Mouse (Mus musculus): Measurements from ENCODE around the gene Dut. TPM values are rescaled to one million over a fixed set of nuclear protein-coding genes. Genes with fewer than 3 reads are reported as not detected.

Dut gene
- polyA plus RNA-seq, 1 experiment from 2014 or later = 171 TPM

DNA sequence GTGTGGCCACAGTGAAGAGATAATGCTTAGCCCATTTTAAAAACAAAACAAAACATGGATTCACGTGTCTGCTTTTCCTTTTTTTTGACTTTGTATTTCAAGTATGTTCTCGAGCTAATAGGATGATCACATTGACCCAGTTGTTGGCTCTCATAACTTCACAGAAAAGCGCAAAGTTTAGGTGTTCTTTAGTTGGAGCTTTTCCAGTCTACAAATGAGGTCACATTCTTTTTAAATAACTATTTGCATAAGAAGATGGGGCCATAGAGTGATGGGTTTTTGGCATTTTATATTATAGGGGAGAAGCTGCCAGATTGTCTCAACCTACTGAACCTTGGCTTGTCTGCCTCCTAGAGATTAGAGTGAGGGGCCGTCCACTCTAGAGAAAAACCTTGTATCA, 2.3 kb downstream of the Dut start:
- Histone ChIP-seq H3K9ac (ENCODE audit: low read length) (no peak overlapping the region), H3K4me3 (ENCODE audit: low read depth, low read length) (peak overlapping the region; percentile 65; the same call in 1 of the 2 replicates), H3K9me3 (ENCODE audit: control insufficient read depth, low read length) (no peaks in the 10 kb centered on the region), H3K36me3 (ENCODE audit: control insufficient read depth, insufficient read depth, low read length) (peaks cover 2% of the 10 kb centered on the region), H3K27me3 (ENCODE audit: control insufficient read depth, insufficient read depth, low read length) (no peaks in the 10 kb centered on the region), H3K4me2 (ENCODE audit: low read depth) (peak overlapping the region; percentile 67; the same call in 1 of the 2 replicates), H3K4me1 (ENCODE audit: control insufficient read depth, insufficient read depth, low read length) (peaks cover 10% of the 10 kb centered on the region), H3K27ac (ENCODE audit: low read depth, low read length) (no peak overlapping the region)
- no peak for DNase-seq (ENCODE audit: low spot score)
- ATAC-seq (ENCODE audit: insufficient read depth, low FRiP score, low TSS enrichment) = no peak
- 92% methylated on average over 4 of the region's 4 CpGs for WGBS

DNA sequence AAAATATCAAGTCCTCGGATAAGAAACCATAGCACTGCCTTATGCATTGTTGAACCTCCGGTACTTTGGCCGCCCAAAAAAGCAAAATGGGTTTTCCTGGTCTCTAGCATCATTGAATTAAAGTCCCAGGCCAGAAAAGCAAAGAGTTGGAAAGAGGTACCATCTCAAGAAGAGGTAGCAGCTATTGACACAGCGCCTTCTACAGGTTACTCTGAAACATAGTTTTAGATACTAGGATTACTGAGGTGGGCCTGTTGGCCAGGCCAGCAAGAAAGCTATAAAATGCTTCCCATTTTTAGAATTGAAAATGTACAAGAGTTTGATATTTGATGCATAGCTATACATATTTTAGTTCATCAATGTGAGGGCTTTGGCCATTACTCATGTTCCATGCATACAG, 2.9 kb downstream of the Dut start:
- Histone ChIP-seq H3K9me3 (ENCODE audit: control insufficient read depth, low read length) (no peaks in the 10 kb centered on the region), H3K36me3 (ENCODE audit: control insufficient read depth, insufficient read depth, low read length) (peaks cover 5% of the 10 kb centered on the region), H3K4me2 (ENCODE audit: low read depth) (no peak overlapping the region; the same call in 1 of the 2 replicates), H3K9ac (ENCODE audit: low read length) (no peak overlapping the region), H3K27me3 (ENCODE audit: control insufficient read depth, insufficient read depth, low read length) (no peaks in the 10 kb centered on the region), H3K4me1 (ENCODE audit: control insufficient read depth, insufficient read depth, low read length) (peaks cover 10% of the 10 kb centered on the region), H3K27ac (ENCODE audit: low read depth, low read length) (no peak overlapping the region), H3K4me3 (ENCODE audit: low read depth, low read length) (no peak overlapping the region)
- no peak for ATAC-seq (ENCODE audit: insufficient read depth, low FRiP score, low TSS enrichment)
- DNase-seq (ENCODE audit: low spot score) = no peak
- 92% methylated on average over 4 of the region's 4 CpGs for WGBS

GRCm38 (mm10) chr2:125251781-125252180, 4.8 kb downstream of the Dut start:
- H3K9me3 ChIP-seq (ENCODE audit: control insufficient read depth, low read length) = no peaks in the 10 kb centered on the region
- peaks cover 8% of the 10 kb centered on the region; the same call in 1 of the 2 replicates for H3K4me1 ChIP-seq (ENCODE audit: control insufficient read depth, insufficient read depth, low read length)
- WGBS = 80% methylated on average over 4 of the region's 4 CpGs
- H3K9ac ChIP-seq (ENCODE audit: low read length) = no peak overlapping the region
- ATAC-seq (ENCODE audit: insufficient read depth, low FRiP score, low TSS enrichment) (no peak), DNase-seq (ENCODE audit: low spot score) (no peak)
- H3K4me3 ChIP-seq (ENCODE audit: low read depth, low read length) = no peak overlapping the region
- no peak overlapping the region for H3K4me2 ChIP-seq (ENCODE audit: low read depth)
- H3K36me3 ChIP-seq (ENCODE audit: control insufficient read depth, insufficient read depth, low read length) = peaks cover 5% of the 10 kb centered on the region
- H3K27ac ChIP-seq (ENCODE audit: low read depth, low read length) = no peak overlapping the region
- H3K27me3 ChIP-seq (ENCODE audit: control insufficient read depth, insufficient read depth, low read length) = no peaks in the 10 kb centered on the region

- Histone ChIP-seq H3K27me3 (ENCODE audit: control insufficient read depth, insufficient read depth, low read length) (no peaks in the 10 kb centered on the region), H3K9me3 (ENCODE audit: control insufficient read depth, low read length) (no peaks in the 10 kb centered on the region), H3K4me2 (ENCODE audit: low read depth) (no peak overlapping the region), H3K27ac (ENCODE audit: low read depth, low read length) (no peak overlapping the region), H3K4me1 (ENCODE audit: control insufficient read depth, insufficient read depth, low read length) (peaks cover 8% of the 10 kb centered on the region; the same call in 1 of the 2 replicates), H3K4me3 (ENCODE audit: low read depth, low read length) (no peak overlapping the region), H3K9ac (ENCODE audit: low read length) (no peak overlapping the region), H3K36me3 (ENCODE audit: control insufficient read depth, insufficient read depth, low read length) (peaks cover 10% of the 10 kb centered on the region)
- DNase-seq (ENCODE audit: low spot score) (peak; percentile 53), ATAC-seq (ENCODE audit: insufficient read depth, low FRiP score, low TSS enrichment) (no peak)
- WGBS = 63% methylated on average over 2 of the region's 2 CpGs
Observed at GRCm38 (mm10) chr2:125252275-125252674, 5.3 kb downstream of the Dut start.

DNA sequence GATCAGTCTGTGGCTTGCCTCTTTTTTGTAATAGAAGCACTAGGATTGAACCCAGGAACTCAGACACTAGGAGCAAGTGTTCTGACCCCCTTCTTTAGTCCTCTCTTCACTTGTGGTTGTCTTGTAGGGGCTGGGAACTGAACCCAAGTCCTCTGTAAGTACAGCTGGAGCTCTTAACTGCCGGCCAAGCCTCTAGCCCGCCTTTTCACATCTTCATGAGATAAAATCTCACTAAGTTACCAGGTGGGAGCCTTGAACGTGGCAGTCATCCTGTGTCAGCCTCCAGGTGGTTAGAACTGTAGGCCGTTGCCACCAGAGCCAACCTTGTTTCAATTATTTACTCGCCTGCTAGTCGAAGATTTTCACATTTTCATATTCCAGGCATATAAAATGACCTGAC, 6.7 kb downstream of the Dut start:
- Histone ChIP-seq H3K27me3 (ENCODE audit: control insufficient read depth, insufficient read depth, low read length) (no peaks in the 10 kb centered on the region), H3K4me1 (ENCODE audit: control insufficient read depth, insufficient read depth, low read length) (peaks cover 4% of the 10 kb centered on the region; the same call in 1 of the 2 replicates), H3K4me3 (ENCODE audit: low read depth, low read length) (no peak overlapping the region), H3K4me2 (ENCODE audit: low read depth) (no peak overlapping the region), H3K9me3 (ENCODE audit: control insufficient read depth, low read length) (no peaks in the 10 kb centered on the region), H3K9ac (ENCODE audit: low read length) (no peak overlapping the region), H3K27ac (ENCODE audit: low read depth, low read length) (no peak overlapping the region), H3K36me3 (ENCODE audit: control insufficient read depth, insufficient read depth, low read length) (peaks cover 15% of the 10 kb centered on the region)
- DNase-seq (ENCODE audit: low spot score) (no peak), ATAC-seq (ENCODE audit: insufficient read depth, low FRiP score, low TSS enrichment) (no peak)
- WGBS = 95% methylated on average over 6 of the region's 6 CpGs

GRCm38 (mm10) chr2:125254630-125255029, 7.6 kb downstream of the Dut start:
- 91% methylated on average over 3 of the region's 3 CpGs for WGBS
- Histone ChIP-seq H3K4me1 (ENCODE audit: control insufficient read depth, insufficient read depth, low read length) (no peaks in the 10 kb centered on the region), H3K9ac (ENCODE audit: low read length) (no peak overlapping the region), H3K4me3 (ENCODE audit: low read depth, low read length) (no peak overlapping the region), H3K4me2 (ENCODE audit: low read depth) (no peak overlapping the region), H3K27ac (ENCODE audit: low read depth, low read length) (no peak overlapping the region), H3K9me3 (ENCODE audit: control insufficient read depth, low read length) (no peaks in the 10 kb centered on the region), H3K27me3 (ENCODE audit: control insufficient read depth, insufficient read depth, low read length) (no peaks in the 10 kb centered on the region), H3K36me3 (ENCODE audit: control insufficient read depth, insufficient read depth, low read length) (peaks cover 15% of the 10 kb centered on the region)
- DNase-seq (ENCODE audit: low spot score) = no peak
- ATAC-seq (ENCODE audit: insufficient read depth, low FRiP score, low TSS enrichment) = no peak

- Histone ChIP-seq H3K4me3 (ENCODE audit: low read depth, low read length) (no peak overlapping the region), H3K36me3 (ENCODE audit: control insufficient read depth, insufficient read depth, low read length) (peaks cover 13% of the 10 kb centered on the region), H3K27me3 (ENCODE audit: control insufficient read depth, insufficient read depth, low read length) (no peaks in the 10 kb centered on the region), H3K4me1 (ENCODE audit: control insufficient read depth, insufficient read depth, low read length) (no peaks in the 10 kb centered on the region), H3K4me2 (ENCODE audit: low read depth) (no peak overlapping the region), H3K9me3 (ENCODE audit: control insufficient read depth, low read length) (no peaks in the 10 kb centered on the region), H3K9ac (ENCODE audit: low read length) (no peak overlapping the region), H3K27ac (ENCODE audit: low read depth, low read length) (no peak overlapping the region)
- 78% methylated on average over 3 of the region's 3 CpGs for WGBS
- ATAC-seq (ENCODE audit: insufficient read depth, low FRiP score, low TSS enrichment) (no peak), DNase-seq (ENCODE audit: low spot score) (no peak)
Observed at GRCm38 (mm10) chr2:125255886-125256285, 8.9 kb downstream of the Dut start.

GRCm38 (mm10) chr2:125259230-125260120, 12.5 kb downstream of the Dut start:
- Histone ChIP-seq H3K36me3 (ENCODE audit: control insufficient read depth, insufficient read depth, low read length) (peaks cover 11% of the 10 kb centered on the region), H3K4me2 (ENCODE audit: low read depth) (no peak overlapping the region), H3K4me1 (ENCODE audit: control insufficient read depth, insufficient read depth, low read length) (no peaks in the 10 kb centered on the region), H3K4me3 (ENCODE audit: low read depth, low read length) (no peak overlapping the region), H3K27me3 (ENCODE audit: control insufficient read depth, insufficient read depth, low read length) (no peaks in the 10 kb centered on the region), H3K9ac (ENCODE audit: low read length) (no peak overlapping the region), H3K27ac (ENCODE audit: low read depth, low read length) (no peak overlapping the region), H3K9me3 (ENCODE audit: control insufficient read depth, low read length) (no peaks in the 10 kb centered on the region)
- no peak for ATAC-seq (ENCODE audit: insufficient read depth, low FRiP score, low TSS enrichment)
- DNase-seq (ENCODE audit: low spot score) = no peak
- WGBS = 88% methylated on average over 14 of the region's 14 CpGs

DNA sequence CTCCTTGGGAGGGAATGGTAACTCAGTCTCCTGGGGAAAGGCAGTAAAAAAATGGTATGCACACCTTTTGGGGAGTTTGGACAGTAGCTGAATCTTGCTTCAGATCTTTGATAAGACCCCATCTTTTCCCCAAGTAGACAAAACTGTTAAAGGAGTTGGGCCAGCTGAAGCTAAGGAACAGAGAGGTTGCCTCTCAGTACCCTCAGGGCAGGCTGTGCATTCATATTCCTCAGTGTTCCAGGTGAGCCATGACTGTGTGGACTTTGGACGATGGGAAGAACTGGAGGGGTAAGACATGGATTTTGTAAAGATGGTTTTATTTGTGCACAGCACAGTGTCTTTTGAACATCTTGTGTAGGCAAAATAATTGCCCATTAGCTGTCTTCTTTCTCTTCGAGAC, 13.3 kb downstream of the Dut start:
- ATAC-seq (ENCODE audit: insufficient read depth, low FRiP score, low TSS enrichment) (no peak), DNase-seq (ENCODE audit: low spot score) (no peak)
- no peak overlapping the region for H3K4me3 ChIP-seq (ENCODE audit: low read depth, low read length)
- H3K9me3 ChIP-seq (ENCODE audit: control insufficient read depth, low read length) = no peaks in the 10 kb centered on the region
- WGBS = 90% methylated on average over 2 of the region's 2 CpGs
- H3K4me1 ChIP-seq (ENCODE audit: control insufficient read depth, insufficient read depth, low read length) = no peaks in the 10 kb centered on the region
- H3K4me2 ChIP-seq (ENCODE audit: low read depth) = no peak overlapping the region
- no peak overlapping the region for H3K9ac ChIP-seq (ENCODE audit: low read length)
- no peaks in the 10 kb centered on the region for H3K27me3 ChIP-seq (ENCODE audit: control insufficient read depth, insufficient read depth, low read length)
- H3K36me3 ChIP-seq (ENCODE audit: control insufficient read depth, insufficient read depth, low read length) = peaks cover 10% of the 10 kb centered on the region
- no peak overlapping the region for H3K27ac ChIP-seq (ENCODE audit: low read depth, low read length)

All from neural tube, embryonic 11.5 days (tissue).